Mouse (Mus musculus): Measurements from ENCODE around the gene Sag.

- TF ChIP-seq CTCF (IDR thresholded peaks at IDR 0.05; ENCODE audit: control insufficient read depth, insufficient read depth, insufficient read length) (no peak), MAX (IDR thresholded peaks at IDR 0.05) (no peak), CEBPB (IDR thresholded peaks at IDR 0.05; ENCODE audit: low read depth) (no peak), MYOD1 (IDR thresholded peaks at IDR 0.05; ENCODE audit: control insufficient read depth, insufficient read length, low read depth) (no peak), USF1 (IDR thresholded peaks at IDR 0.05; ENCODE audit: low read depth) (no peak), MYOG (IDR thresholded peaks at IDR 0.05; ENCODE audit: control insufficient read depth, extremely low read depth, insufficient read length) (no peak), FOSL1 (IDR thresholded peaks at IDR 0.05; ENCODE audit: insufficient read depth, low read length, poor library complexity, severe bottlenecking) (no peak)
Observed at GRCm38 (mm10) chr1:87828926-87829580, 25.6 kb downstream of the Sag start.
